Mouse (Mus musculus) gastrocnemius, postnatal 4 days (tissue): ENCODE results near the gene Slc23a3. TPM values are rescaled to one million over a fixed set of nuclear protein-coding genes. Genes with fewer than 3 reads are reported as not detected.

Experiments
- DNase-seq, 2 experiments: peaks; one replicate each; pipeline ENCODE4 v3.0.0; 2021 to 2022; ENCODE audit warnings: low spot score in 2 of 2, mixed read lengths in 2 of 2
- long read RNA-seq, 2 experiments: library from polyadenylated mRNA; stranded (forward); transcript quantifications; one replicate each; pipeline ENCODE4 v2.0.0; 2021
- total RNA-seq, 2 experiments: library from RNA; stranded (reverse); gene quantifications; 2 replicates each; pipeline ENCODE4 v1.2.3; 2021

Gene Slc23a3
- under 1 TPM; 0.16 to 0.39 TPM for total RNA-seq
- long read RNA-seq, experiment 1, result 0 reads
- long read RNA-seq, experiment 2, result 0 reads

DNA sequence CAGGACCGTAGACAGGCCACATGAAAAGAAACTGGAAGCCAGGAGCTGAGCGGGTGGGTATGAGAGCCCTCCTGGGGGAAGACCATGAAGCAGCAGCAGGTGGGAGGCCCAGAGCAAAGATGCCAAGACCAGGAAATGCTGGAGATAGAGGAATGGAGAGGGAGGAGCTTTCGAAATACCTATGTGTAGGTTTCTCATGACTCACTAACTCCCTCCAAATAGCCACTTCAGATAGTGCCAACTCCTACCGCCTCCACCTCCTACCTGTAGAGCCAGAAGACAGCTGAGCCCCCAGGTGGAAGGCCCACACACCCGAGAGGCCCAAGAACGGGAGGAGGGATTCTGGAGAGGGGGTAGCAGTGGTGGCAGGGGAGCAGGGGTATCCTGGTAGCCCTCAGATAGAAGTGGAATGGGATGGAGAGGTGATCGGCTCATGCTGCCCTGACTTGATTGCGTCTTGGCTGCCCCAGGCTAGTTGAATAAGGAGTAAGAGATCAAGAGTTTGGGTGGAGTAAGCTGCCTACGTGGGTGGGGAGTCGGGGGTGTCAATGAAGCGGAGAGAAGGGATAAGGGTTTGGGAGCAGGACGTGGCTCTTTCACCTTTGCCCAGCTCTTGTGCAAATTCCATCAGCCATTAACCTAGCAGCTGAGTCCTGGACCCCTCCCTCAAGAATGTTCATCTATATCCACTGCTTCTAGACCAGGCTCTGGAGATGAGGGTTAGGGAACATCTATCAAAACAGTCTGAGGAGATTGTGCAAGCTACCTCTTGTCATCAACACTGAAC is at the start of gene Slc23a3:
TSS of gene Slc23a3 (minus strand) at position 470 of the 787 bp plus-strand sequence.
- DNase-seq, result no peak

- DNase-seq, result no peak
These were observed 48.5 kb upstream of the Slc23a3 start for GRCm38 (mm10) chr1:75182160-75182559.

DNA sequence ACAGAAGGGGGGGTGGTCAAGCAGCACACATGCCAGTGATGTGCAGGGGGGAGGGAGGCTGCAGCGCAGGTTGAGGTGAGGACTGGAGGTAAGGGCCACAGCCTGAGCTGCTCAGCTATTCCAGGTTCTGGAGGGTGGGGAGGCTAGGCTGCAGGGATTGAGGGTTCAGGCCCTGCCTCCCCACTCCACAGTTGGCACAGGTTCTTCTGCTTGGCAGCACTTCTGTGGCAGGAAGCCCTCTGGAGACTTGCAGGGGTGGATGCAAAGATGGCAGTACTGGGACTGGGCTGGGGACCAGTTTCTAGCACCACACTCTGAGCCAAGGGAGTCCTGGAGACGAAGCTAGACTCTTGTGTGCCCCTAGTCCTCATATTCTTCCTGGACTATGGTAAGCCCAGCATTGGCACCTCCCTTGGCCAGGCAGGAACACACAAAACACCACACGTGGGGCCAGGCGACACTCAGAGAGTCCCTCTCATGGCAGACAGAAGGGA is 47.7 kb upstream of the Slc23a3 start:
- no peak for DNase-seq

DNA sequence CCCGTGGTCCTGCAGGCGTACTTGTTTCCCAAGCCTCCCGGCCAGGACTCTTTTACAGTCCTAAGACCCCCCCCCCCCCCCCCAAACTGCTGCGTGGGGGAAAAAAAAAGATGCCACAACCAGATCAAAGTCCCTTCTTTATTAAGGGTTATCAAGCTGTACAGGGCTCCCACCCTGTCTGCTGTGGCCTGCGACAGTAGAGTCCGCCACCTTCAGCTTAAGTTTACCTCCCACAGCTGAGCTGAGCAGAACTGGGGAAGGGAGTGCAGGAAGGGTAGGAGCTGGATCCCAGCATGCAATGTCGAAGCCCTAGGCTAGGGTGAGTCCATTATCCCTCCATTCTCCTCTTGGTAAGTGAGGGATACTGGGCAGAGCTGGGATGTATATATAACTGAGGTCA is 47.1 kb upstream of the Slc23a3 start:
- no peak for DNase-seq

GRCm38 (mm10) chr1:75180105-75180590 is 46.5 kb upstream of the Slc23a3 start, which contains the start of gene Abcb6:
Abcb6 (minus strand) TSS chr1:75180392.
- DNase-seq, result peak; percentile 76 to 89

GRCm38 (mm10) chr1:75179334-75180104 is 45.8 kb upstream of the Slc23a3 start:
- DNase-seq, result peak in 1 of 2 experiments; percentile 52

DNA sequence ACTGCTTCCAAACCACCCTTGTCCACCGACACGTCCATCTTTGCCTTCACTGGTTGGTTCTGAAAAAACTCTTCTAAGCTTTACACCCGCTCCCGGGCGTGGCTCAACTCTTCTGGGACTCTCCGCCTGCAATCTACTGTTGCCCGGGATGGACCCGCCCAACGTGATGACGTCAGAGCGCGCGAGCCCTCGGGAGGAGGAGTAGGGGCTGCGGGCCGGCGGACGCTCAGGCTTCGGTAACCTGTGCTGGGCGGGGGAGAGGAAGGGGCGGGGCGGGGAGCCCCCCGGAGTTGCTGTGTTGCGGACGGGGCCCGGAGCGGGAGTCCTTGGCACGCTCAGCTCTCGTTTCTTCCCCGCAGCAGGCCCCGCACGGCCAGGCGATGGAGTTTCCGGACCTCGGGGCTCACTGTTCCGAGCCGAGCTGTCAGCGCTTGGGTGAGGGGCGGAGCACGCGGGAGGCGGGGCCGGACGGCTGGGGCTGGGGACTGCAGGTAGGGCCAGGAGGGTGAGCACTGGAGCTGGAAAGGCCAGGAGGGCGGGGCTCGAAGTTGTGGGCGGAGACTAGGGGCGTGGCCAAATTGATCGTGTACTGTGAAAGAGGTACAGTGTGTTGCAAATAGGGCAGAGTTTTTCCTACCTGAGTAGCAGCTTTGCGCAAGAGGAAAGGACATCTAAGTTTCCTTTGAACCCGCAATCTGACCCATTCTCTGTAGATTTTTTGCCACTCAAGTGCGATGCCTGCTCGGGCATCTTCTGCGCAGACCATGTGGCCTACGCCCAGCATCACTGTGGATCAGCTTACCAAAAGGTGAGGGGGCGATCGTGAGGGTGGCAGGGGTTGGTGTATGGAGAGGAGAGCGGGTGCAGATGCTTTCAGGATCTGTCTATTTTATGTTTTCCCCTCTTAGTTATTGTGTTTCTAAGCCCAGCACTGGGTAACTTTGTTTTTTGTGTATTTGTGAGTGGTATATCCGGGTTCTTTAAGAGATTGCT is 35.1 kb upstream of the Slc23a3 start, which contains the start of gene Zfand2b:
TSS of gene Zfand2b (plus strand) at position 175 of the 993 bp plus-strand sequence.
- DNase-seq, result peak; percentile 88 to 96

- DNase-seq, result no peak
These were observed 34.4 kb upstream of the Slc23a3 start for GRCm38 (mm10) chr1:75168093-75168471.

GRCm38 (mm10) chr1:75160256-75160617 is 26.5 kb upstream of the Slc23a3 start:
- DNase-seq, result no peak

- no peak for DNase-seq
These were observed 26.0 kb upstream of the Slc23a3 start for GRCm38 (mm10) chr1:75159540-75160255.

DNA sequence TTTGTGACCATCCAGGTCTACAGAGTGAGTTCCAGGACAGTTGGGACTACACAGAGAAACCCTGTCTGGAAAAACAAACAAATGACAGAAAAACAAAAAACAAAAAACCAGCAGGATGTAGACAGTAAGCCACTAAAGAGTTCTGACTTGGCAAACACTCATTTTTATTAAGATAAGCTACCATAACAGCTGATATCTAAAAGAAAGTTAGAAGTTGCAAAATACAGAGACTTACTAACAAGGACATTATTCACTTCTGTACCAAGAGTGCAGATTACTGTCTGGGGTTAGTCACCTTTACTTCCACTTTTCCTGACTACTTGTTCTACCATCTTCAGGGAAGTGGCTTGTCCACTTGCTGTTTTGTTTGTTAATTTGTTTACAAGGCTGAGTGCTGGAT is 25.3 kb upstream of the Slc23a3 start:
- no peak for DNase-seq

GRCm38 (mm10) chr1:75155837-75156236 is 22.1 kb upstream of the Slc23a3 start:
- DNase-seq, result no peak

- DNase-seq, result no peak
These were observed 15.0 kb upstream of the Slc23a3 start for GRCm38 (mm10) chr1:75148727-75149126.

GRCm38 (mm10) chr1:75147411-75148135 is 13.9 kb upstream of the Slc23a3 start:
- DNase-seq, result no peak

DNA sequence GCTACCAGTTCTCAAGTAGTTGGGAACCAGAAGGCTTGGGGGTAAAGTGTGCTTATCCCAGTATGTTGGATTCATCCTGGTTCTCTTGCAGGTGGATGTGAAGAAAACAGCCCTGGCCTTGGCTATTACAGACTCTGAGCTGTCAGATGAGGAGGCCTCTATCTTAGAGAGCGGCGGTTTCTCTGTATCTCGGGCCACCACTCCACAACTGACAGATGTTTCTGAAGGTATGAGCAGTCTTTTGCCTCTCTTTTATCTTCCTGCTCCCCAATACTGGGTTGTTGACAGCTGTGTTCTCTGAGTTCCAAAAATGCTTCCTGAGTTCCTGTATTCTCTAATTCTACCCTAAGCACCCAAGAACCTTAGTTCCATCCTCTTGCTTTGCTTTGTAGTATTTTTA is 11.9 kb upstream of the Slc23a3 start:
- no peak for DNase-seq

GRCm38 (mm10) chr1:75142301-75143261 is 8.9 kb upstream of the Slc23a3 start, which contains the start of the genes Cnppd1 and Retreg2:
Cnppd1 (minus strand) TSS chr1:75142711.
Retreg2 (plus strand) TSS chr1:75142778.
- peak; percentile 93 to 97 for DNase-seq

DNA sequence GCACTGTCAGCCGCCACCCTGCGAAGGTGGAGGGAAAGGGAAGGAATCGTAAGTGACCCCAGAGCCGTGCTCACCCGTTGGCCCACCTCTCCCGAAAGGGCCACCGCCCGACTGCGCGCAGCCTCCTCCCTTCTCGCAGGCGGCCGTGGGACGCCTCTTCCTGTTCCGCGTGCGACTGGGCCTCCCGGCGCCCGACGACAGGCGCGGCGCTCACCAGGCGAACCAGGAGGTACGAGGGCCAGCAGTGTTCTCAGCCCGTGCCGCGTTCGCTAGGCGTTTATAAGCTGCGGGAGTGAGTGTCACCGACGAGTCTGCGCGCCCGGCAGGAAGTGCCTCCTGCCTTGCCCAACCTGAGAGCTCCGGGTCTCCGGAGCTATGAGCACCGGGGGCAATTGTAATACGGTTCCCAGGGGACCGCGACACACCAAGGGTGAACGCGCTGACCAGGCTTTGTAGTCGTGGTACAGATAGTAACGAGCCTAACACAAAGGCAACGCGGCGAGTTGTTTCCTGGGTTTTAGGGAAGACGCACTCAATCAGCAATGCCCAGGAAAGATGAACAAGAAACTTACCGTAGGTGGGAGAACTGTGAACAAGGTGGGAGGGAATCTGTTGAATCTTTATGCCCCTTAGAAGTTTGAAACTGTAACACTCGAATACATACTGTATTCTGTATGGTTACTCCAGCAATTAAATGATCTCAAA is 7.9 kb upstream of the Slc23a3 start:
- DNase-seq, result peak; percentile 38 to 67
